Mouse (Mus musculus) heart, adult 2 months (tissue): ENCODE data around the gene S100a2.

ENCODE experiments used
- CTCF ChIP-seq: fragments of 200-600 bp; IDR thresholded peaks from 2 replicates; pipeline ENCODE4 v1.8.1; 2022; ENCODE audit warnings: antibody characterized with exemption, mild to moderate bottlenecking, moderate library complexity
- POLR2A ChIP-seq: fragments of 200-500 bp; IDR thresholded peaks from 2 replicates; pipeline ENCODE4 v1.6.1; 2011; ENCODE audit warnings: mild to moderate bottlenecking, low read depth, low read length, control low read depth; ENCODE audit not compliant: insufficient read depth

GRCm38 (mm10) chr3:90605049-90605448 lies 15.0 kb downstream of the S100a2 start:
- TF ChIP-seq CTCF (no peak), POLR2A (no peak)
